Mouse (Mus musculus) kidney, adult 11 months (tissue): ENCODE data around the gene Fhl3.
A peak's percentile ranks its signal among the peaks of the same experiment; 100 is the strongest.
"Not testable (repeated sequence)": the region's sequence is repeated elsewhere in the genome, so short reads cannot be mapped to it uniquely, and the experiment has no call there.

Source experiments
- DNase-seq: peaks from one replicate; pipeline ENCODE4 v3.0.0; 2022

Fhl3 gene

DNA sequence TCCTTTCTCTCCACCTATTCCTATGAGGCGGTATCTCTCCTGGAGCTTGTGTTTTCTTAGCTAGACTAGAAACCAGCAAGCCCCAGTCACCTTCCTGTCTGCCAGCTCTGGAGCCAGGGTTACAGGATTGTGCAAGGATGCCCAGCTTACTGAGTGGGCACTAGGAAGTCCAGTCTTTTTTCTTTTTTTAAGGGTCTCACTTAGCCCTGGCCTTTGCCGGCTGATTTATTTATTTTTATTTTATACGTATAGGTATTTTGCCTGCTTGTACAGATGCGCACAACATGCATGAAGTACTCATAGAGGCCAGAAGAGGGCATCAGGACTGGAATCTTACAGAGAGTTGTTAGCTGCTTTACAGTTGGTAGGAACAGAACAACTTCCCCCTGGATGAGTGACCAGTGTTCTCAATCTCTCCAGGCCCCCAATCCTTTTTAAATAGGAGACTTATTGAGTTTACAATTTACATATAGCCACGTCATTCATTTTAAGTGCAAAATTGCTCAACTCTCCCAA is 10.3 kb downstream of the Fhl3 start:
- no peak for DNase-seq

DNA sequence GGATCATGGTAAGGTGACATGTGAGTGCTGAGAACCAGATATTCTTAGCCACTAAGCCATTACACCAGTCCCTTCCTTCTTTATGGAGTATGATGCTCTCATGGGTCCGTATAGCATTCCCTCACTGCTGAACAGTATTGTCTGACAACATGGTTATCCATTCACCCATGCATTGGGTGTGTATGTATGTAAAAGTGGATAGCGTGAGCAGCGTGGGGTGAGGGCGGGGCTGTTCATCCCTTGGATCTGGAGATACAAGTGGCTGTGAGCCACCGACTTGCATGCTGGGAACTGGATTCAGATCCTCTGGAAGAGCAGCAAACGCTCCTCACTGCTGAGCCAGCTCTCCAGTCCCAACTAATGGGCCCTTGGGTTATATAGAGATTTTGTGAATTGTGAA is 12.1 kb downstream of the Fhl3 start:
- no peak for DNase-seq

DNA sequence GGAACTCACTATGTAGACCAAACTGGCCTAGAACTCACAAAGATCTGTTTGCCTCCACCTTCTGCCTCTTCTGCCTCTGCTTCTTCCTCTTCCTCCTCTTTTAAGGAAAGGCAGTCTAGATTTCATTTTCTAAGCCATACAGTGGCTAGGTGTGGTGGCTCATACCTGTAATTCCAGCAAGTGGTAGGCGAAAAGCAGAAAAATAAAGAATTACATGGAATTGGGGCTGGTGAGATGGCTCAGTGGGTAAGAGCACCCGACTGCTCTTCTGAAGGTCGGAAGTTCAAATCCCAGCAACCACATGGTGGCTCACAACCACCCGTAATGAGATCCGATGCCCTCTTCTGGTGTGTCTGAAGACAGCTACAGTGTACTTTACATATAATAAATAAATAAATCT is 13.3 kb downstream of the Fhl3 start:
- DNase-seq, result not testable (repeated sequence)

DNA sequence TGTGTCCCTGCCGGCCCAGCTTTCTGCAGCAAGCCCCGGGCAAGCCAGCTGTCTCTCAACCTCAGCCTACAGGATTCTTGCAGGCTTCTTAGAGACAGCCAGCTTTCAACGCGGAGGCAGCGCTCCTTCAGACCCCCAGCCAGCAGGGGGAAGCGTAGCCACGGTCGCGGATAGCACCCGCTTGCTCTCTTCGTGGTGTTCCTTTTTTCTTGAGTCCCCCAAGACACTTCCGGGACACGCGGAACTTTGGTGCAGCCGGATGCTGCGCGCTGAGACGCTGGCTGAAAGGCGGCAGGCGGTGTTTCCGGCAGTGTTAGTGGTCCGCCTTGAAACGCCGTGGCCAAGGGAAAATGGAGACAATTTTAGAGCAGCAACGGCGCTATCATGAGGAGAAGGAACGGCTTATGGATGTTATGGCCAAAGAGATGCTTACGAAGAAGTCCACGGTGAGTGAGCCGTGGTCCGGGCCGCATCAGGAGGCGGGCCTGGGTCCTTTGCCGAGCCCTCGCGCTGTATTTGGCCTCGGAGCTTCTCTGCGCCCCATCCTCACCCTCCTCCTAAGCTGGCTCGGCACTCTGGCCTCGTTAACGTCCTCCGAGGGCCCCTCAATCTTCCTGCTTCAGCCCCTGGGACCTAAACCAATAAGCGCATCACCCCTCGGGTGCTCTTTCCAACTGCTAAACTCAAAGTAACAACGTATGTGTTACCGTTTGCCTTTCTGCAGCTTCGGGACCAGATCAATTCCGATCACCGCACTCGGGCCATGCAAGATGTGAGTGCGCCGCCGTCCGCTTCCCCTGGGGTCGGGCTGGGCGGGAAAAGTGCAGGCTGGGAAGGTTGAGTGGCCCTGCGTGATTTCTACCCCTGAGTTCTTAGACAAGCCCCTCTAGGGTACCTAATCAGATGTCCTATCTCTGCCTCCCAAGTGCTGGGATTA is 14.3 kb downstream of the Fhl3 start, which contains the start of gene Sf3a3:
Gene Sf3a3, plus strand, starts transcription at position 232 of the 937 bp plus-strand sequence.
- peak; percentile 92 for DNase-seq

DNA sequence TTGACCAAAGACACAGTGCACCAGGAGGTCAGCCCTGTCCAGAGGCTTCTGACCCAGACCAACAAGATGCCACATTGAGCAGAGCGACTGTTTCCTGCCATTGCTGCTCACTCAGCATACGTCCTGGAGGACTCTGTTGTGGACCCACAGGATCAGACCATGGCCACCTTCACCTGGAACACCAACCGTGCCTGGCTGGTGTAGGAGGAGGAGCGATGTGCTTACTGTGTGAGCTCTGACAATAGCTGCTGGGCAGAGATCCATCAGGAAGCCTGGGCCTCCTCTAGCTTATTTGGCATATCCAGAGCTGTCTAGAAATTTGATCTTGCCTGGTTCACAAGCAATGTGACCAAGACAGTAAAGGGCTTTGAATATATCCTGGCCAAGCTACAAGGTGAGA is 18.6 kb downstream of the Fhl3 start:
- no peak for DNase-seq

DNA sequence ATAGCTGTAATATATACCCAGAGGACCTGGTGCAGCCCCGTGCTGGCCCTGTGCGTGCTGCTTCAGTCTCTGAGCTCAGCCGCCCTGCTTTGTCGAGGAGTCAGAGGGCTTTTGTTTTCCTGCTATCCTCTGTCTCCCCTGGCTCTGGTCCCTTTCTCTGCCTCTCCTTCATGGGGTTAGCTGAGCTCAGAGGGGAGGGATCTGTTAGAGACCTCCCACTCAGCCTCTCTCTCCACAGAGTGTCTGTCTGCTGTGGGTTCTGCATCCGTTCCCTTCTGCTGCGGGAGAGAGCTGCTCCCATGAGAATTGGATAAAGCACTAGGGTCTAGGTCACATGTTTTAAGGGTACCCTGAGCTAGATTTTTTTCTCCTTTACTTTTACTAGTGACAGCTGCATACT is 25.6 kb downstream of the Fhl3 start:
- DNase-seq, result no peak

DNA sequence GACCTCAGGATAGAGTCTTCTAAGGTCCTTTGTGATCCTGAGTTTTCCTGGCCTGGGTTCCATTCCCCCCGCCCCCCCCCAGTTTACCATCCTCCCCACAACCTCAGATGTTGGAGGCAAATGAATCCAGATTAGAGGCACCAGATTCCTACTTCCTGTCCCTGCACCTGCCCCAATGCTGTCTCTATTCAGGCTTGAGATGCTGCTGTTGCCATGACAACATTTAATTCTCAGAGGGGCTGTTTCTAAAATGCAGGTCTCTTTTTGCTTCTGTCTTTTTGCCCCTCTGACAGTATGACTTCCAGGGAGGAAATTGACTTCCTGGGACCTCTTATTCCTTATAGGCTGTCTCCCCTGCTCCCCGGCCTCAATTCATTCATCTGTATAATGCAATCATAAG is 36.5 kb downstream of the Fhl3 start:
- DNase-seq, result no peak

DNA sequence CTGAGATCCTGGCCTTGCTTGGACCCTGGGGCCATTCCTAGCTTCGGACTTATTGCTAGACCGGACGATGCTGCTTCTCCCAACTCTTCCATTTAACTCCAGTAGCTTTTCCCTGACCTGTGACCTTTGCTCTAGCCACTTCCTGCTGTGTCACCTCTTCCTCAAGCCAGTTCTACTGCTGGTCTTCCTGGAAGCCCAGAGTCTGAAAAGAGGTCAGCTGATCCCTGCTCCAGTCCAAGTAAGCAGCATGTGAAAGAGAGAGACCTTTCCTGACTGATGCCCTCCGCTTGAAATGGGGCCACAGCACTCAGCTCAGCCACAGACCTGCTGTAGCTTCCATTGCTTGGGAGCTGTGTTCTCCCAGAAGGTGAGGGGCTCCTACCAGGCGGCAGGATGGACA is 37.0 kb downstream of the Fhl3 start:
- no peak for DNase-seq

DNA sequence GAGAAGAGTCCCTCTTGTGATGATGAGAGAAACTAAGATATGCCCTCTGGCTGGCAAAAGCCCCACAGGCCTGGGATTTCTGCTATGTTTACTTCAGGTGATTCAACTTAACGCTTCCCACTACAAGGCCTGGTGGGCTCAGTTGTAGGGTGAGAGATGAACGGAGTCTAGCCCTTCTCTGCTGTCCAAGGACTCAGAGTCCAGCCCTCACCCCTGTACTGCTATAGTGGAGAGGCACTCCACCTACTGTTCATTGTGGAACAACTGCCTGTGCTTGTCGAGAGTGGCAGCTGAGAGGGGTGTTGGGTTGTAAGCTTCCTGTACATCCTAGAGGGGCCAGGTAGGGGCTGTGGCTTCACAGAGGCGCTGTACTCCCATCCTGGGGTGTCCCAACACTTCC is 37.5 kb downstream of the Fhl3 start:
- no peak for DNase-seq

DNA sequence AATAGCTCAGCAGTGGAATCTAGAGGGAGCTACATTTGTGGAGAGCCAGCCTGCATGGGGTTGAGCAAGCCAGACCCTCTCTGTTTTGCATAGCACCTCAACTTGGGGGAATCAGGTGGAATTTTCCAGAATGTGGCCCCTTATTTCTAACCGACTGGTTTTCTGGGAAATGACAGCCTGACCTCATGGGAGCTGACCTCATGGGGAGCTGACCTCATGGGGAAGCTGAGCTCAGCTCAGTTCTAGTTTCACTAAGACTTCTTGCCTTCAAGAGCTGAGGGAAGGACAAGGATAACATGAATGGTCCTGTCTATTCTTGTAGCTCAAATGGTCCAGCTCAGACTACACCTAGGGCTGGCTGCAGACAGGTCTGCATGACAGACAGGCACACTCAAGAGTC is 38.3 kb downstream of the Fhl3 start:
- no peak for DNase-seq

DNA sequence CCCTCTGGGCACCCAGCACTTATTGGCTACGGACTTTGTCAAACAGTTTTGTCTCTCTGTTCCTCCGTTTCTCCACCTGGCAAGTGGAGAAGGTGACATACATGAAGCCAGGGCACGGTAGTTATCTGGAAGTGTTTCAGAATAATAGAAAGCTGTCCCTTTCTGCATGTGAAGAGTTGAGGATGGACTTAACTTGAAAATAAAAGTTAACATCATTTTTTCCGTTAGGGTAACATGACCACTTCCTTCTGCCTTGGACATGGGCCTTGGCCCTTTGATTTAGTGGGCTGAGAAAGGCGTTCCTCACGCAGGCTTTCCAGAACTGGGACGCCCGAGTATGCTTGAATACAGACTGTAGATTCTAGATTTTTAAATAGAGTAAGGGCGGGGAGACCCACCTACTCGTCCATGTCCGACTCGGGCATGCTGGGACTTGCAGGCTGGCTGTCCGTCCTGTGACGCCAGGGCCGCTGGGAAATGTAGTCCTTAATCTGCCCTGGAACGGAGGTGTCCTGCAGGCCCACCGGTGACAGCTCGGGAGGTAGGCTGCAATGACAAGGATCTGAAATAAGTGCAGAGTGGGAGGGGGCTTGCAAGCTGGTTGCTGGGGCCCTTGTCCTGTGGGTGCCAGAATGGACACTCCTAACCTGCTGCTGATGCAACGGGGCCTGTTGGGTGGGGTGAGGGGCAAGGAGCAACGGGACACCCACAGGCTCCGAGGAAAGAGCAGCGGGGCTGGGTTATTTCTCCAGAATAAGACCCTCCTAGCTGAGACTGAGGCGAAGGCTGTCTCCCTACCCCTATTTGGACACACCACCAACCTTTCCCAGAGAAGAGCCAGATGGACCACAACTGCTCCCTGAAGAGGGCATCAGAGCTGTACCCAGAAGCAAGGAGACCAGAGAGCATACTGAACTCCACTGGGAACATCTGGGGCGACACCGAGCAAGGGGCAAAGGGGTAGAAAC is 41.2 kb downstream of the Fhl3 start, which contains the start of gene Inpp5b:
Gene Inpp5b, plus strand, starts transcription at position 475 of the 968 bp plus-strand sequence.
- peak; percentile 84 for DNase-seq

DNA sequence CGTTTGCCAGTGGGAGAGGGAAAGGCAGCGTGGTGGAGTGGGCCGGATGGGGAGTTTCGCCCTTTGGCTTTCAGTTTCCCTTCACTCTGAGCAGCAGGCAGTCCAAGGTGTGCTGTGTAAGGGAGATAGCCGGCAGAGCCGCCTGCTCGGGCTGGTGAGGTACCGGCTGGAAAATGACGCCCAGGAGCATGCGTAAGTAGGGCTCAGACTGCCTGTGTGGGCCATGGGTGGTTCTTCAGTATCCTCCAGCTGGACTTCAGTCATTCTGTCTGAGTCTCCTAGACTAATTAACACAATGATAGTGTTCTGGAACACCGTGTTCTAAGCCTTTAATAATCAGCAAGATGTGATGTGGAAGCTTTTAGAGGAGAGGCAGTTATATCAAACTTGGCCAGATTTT is 42.3 kb downstream of the Fhl3 start:
- peak; percentile 60 for DNase-seq

DNA sequence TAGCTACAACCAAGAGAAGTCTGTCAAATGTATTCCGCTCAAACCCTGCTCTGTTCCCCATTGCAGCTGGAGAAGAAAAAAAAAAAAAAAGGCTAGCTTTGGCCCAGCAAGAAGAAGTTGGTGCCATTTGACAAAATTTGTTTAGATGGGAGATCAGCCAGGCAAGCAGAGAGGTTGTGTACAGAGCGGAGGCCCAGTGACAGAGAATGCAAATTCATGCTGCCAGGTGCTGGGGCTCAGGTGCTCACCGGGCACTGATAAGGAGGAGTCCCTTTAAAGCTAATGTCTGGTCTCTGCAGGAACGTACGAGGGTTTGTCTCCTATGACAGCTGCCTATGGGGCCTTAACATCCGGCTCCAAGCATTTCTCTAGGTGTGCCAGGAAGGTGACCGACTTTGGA is 46.1 kb downstream of the Fhl3 start:
- no peak for DNase-seq

DNA sequence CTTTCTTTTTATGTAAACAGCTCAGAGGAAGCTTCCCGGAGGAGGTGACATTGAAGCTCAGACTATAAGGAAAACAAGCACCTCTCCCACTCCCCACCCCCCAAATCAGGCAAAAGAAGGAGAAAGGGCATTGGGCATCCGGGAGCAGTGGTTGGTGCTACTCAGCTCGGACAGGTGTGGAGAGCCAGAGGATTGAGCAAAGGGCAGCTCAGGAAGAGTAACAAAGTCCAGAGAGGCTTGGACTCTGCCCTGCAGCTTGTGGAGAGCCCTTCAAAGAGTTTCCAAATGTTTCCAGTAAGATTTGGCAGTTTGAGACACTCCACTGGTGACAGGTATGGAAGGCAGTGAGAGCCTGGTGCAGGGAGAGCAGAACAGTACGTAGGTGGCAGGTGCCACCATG is 47.4 kb downstream of the Fhl3 start:
- DNase-seq, result peak; percentile 83

DNA sequence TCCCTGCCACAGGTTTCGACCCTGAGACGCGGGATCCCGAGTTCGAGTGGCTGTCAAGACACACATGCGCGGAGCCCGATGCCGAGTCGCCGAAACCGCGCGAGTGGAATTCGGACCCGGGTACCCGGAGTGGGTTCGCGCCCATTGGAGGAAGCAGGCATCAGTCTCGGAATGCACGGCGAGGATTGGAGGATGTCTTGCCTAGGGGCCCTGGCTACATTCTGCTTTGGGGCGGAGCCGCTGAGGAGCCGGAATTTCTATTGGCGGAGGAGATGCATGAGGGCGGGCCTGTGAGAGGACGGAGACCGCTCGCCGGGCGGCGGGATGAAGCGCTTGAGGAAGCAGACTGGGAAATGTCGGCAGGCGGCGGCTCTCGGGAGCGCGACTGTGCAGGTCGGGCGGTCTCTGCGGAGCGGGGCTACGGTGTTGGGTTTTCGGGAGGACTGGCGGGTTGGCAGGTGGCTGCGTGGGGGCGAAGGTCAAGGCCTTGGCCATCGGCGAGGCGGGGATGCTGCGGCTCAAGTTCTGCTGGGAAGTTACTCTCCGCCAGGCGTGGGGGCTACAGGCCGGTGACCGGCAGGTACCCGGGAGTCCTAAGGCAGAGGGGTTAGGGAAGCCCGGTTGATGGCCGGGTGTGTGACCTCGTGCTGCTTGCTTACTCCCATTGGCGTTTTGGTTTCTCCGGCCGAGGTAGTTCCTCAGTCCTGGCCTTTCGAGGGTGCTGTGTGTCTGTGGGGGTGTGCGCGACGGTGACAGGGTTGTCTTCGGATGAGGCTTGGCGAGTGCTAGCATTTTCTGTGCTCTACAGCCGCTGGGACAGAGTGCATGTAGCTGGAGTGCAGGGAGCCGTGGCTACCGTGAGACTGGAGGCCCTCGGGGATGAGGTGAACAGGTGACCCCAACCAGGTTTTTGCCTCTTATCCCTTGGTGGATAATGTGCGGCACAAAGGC is 51.1 kb downstream of the Fhl3 start:
- DNase-seq, result peak; percentile 99

DNA sequence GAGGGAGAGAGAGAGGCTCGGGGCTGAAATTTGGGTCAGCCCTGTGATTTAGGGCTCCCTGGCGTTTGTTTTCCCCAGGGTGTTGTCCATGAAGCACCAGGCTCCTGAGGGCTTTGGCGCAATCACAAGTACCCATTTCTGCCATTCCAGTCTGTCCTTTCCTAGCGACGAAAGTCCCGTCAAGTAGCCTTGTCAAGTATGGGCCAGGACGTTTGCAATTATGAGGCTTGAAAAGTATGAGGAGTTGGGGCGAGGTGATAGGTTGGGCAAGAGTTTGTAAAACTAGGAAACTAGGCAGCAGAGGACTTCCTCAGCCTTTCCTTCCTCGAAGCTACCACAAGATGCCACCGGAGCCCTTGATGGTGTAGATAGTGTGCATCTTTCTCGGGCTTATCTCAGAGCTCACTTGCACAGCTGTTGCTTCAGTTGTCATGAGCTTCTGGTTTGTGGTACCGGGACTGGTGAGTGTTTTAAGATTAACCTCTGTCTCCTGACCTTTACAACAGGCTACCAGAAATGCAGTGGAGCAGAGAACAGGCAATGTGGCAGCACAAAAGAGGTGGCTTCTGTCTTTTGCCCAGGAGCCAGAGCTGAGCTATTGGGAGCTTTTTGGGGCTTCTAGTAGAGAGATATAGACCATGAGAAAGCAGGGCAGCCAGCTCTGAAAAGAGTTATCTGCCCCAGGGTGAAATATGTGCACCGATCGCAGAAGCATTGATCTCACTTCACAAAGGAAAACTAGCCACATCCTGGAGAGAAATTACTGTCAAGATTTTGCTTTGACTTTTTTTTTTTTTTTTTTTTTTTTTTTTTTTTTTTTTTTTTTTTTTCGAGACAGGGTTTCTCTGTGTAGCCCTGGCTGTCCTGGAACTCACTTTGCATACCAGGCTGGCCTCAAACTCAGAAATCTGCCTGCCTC is 52.0 kb downstream of the Fhl3 start:
- peak; percentile 42 for DNase-seq

DNA sequence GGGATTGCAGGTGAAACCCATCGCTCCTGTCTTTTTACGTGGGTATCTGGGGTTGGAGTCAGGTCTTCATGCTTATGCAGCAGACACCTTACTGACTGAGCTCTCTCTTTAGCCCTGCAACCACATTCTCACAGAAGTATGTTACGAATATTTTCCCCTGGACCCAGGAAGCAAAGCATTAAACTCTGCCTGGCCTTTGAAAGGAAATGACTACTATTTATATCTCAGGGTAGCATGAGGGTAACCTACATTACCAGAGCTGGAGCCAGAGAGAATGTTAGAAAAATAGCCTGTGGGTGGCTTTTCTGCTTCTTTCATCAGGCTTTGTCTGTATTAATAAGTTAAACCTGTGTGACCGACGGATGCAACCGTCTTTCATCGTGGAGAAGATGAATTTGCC is 55.0 kb downstream of the Fhl3 start:
- no peak for DNase-seq
